Mouse (Mus musculus): ENCODE data around the gene Ccnt1. TPM values are rescaled to one million over a fixed set of nuclear protein-coding genes. Genes with fewer than 3 reads are reported as not detected.
A peak's percentile ranks its signal among the peaks of the same experiment; 100 is the strongest.

Gene Ccnt1
- polyA plus RNA-seq, 1 experiment from 2014 or later, result 70.7 TPM

DNA sequence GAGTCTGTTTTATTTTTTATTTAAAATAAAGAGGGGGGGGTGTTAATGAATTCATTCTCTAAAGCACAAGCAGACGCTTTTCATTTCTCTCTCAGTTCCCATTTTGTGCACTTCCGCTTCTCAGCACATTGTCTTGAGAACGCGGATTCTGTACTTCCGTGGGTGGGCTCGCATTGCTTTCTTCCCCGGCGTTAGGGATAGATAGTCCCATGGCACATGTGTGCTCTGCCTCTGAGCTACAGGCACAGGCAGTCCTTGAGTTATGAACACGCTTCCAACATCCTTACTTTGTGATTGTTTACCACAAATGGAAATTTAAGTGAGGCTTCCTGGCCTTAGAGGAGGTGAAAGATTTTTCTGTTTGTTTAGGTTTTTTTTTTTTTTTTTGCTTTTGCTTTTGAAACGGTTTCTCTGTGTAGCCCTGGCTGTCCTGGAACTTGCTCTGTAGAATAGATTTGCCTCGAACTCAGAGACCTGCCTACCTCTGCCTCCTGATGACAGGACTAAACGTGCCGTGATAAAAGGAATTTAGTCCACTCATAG is 59.3 kb downstream of the Ccnt1 start:
- Histone ChIP-seq H3K4me1 (ENCODE audit: control insufficient read depth, insufficient read depth, low read length) (no peaks in the 10 kb centered on the region), H3K27ac (ENCODE audit: low read depth, low read length) (no peak overlapping the region), H3K36me3 (ENCODE audit: control insufficient read depth, insufficient read depth, low read length) (no peaks in the 10 kb centered on the region), H3K27me3 (ENCODE audit: control insufficient read depth, insufficient read depth, low read length) (no peaks in the 10 kb centered on the region), H3K4me3 (ENCODE audit: low read depth, low read length) (no peak overlapping the region), H3K9me3 (ENCODE audit: control insufficient read depth, low read length) (no peaks in the 10 kb centered on the region), H3K4me2 (ENCODE audit: low read depth, low read length) (no peak overlapping the region), H3K9ac (replicated peaks; ENCODE audit: low read depth, low read length) (no peak overlapping the region)
- 52% methylated on average over 13 of the region's 13 CpGs for WGBS
- ATAC-seq (ENCODE audit: low read depth), result no peak

DNA sequence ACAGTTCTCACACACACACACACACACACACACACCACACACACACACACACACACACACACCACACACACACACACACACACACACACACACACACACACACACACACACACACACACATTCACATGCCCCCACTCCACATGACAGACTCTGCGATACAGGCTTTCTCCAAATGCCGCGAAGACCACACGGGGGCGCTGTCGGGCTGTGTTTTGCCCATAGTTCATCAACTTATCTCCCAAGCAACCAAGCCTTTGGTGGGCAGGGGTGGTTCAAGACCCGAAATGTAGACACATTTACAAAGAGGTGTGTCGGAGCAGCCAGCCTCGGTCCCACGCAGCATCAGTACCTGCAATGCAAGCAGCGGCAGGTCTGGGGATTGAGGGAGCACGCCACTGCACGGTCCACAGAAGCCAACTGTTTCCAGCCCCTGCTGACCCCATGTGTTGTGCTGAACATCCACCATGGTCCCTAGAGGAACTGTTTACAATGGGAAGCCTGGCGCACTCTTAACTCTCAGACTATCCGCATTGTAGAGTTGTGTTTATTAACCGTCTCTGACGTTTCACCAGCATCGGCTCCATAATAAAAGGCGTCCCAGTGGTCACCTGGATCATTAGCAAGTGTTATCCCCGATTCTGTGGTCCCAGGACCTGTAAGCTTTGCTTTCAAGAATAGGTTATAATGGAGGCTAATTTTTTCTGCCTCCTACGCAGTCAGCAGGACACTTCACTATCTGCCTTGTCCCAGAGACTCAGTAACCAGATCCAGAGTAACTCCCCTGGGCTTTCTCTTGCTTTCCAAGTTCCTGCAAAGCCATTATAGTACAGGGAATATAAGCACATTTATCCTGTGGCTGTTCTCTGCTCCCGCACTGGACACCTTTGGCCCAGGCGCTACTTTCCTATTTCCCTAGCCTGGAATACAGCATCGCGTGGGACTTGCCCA is 60.0 kb downstream of the Ccnt1 start:
- no peak overlapping the region for H3K9ac ChIP-seq (replicated peaks; ENCODE audit: low read depth, low read length)
- peak; percentile 34; the same call in 1 of the 2 replicates for ATAC-seq (ENCODE audit: low read depth)
- H3K9me3 ChIP-seq (ENCODE audit: control insufficient read depth, low read length), result no peaks in the 10 kb centered on the region
- no peak overlapping the region for H3K4me3 ChIP-seq (ENCODE audit: low read depth, low read length)
- no peaks in the 10 kb centered on the region for H3K36me3 ChIP-seq (ENCODE audit: control insufficient read depth, insufficient read depth, low read length)
- no peaks in the 10 kb centered on the region for H3K4me1 ChIP-seq (ENCODE audit: control insufficient read depth, insufficient read depth, low read length)
- 27% methylated on average over 25 of the region's 25 CpGs for WGBS
- no peak overlapping the region for H3K27ac ChIP-seq (ENCODE audit: low read depth, low read length)
- no peaks in the 10 kb centered on the region for H3K27me3 ChIP-seq (ENCODE audit: control insufficient read depth, insufficient read depth, low read length)
- peak overlapping the region; percentile 38 for H3K4me2 ChIP-seq (ENCODE audit: low read depth, low read length)

DNA sequence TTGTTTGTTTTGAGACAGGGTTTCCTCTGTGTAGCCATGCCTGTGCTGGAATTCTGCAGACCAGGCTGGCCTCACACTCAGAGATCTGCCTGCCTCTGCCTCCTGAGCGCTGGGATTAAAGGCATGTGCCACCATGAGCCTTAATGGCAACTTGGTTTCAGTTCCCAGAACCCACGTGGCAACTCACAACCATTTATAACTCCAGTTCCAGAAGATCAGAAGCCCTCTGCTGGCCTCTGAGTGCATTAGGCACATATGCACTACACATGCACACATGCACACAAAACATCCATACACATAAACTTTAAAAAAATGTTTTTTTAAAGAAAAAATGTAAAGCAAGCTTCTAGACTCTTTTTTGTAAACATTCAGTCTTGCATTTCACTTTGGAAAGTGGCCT is 61.3 kb downstream of the Ccnt1 start:
- H3K27ac ChIP-seq (ENCODE audit: low read depth, low read length), result no peak overlapping the region
- H3K27me3 ChIP-seq (ENCODE audit: control insufficient read depth, insufficient read depth, low read length), result no peaks in the 10 kb centered on the region
- WGBS, result 54% methylated on average over 2 of the region's 2 CpGs
- no peak overlapping the region for H3K4me3 ChIP-seq (ENCODE audit: low read depth, low read length)
- no peak overlapping the region for H3K9ac ChIP-seq (replicated peaks; ENCODE audit: low read depth, low read length)
- no peaks in the 10 kb centered on the region for H3K9me3 ChIP-seq (ENCODE audit: control insufficient read depth, low read length)
- no peaks in the 10 kb centered on the region for H3K36me3 ChIP-seq (ENCODE audit: control insufficient read depth, insufficient read depth, low read length)
- no peak overlapping the region for H3K4me2 ChIP-seq (ENCODE audit: low read depth, low read length)
- H3K4me1 ChIP-seq (ENCODE audit: control insufficient read depth, insufficient read depth, low read length), result no peaks in the 10 kb centered on the region
- no peak for ATAC-seq (ENCODE audit: low read depth)

DNA sequence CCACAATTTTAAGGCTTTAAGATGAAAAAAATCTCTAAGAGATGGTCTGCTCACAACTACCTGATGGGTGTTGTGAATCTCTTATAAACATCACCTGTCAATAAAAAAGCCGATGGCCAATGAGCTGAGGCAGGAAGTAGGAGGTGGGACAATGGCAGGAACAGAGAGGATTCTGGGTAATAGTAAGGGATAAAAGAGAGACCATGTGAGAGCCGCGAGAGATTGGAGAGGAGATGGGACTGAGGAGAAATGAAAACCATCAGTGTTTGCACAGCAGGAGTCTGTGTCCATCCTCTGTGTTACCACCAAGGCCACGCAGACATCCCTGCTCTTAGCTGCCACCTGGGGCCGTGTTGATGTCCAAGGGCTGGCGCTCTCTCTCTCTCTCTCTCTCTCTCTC is 63.4 kb downstream of the Ccnt1 start:
- no peak overlapping the region for H3K27ac ChIP-seq (ENCODE audit: low read depth, low read length)
- WGBS, result 86% methylated on average over 6 of the region's 6 CpGs
- no peaks in the 10 kb centered on the region for H3K4me1 ChIP-seq (ENCODE audit: control insufficient read depth, insufficient read depth, low read length)

DNA sequence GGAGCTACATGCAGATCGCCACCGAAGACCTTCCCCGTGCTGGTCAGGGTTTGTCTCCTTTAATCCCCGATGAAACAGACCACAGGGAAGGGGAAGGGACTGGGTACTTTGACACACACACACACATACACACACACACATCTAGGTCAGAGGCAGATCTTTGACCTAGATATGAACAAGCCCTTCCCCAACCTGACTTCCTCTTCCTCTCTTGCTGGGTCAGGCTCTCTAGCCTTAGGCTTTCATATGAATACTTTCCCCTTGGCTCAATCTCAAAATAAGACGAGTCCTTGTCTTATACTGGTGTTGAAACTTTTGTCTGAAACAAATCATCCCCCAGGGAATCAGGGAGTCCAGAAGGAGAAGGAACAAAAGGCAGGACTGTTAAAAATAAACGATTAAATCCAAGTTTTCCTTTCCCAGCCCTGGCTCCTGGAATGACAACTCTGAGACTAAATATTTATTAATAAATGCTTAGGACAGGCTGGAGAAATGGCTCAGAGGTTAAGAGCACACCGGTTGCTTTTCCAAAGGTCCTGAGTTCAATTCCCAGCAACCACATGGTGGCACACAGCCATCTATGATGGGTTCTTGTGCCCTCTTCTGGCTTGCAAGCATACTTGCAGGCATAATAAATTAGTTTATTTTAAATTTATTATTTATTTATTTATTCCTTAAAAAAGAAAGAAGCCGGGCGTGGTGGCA is 64.3 kb downstream of the Ccnt1 start:
- H3K4me3 ChIP-seq (ENCODE audit: low read depth, low read length), result no peak overlapping the region

More for the DNA sequence above, 63.4 kb downstream of the Ccnt1 start:
- no peak overlapping the region for H3K4me2 ChIP-seq (ENCODE audit: low read depth, low read length)
- H3K9me3 ChIP-seq (ENCODE audit: control insufficient read depth, low read length), result no peaks in the 10 kb centered on the region
- H3K36me3 ChIP-seq (ENCODE audit: control insufficient read depth, insufficient read depth, low read length), result no peaks in the 10 kb centered on the region
- H3K27me3 ChIP-seq (ENCODE audit: control insufficient read depth, insufficient read depth, low read length), result no peaks in the 10 kb centered on the region
- H3K9ac ChIP-seq (replicated peaks; ENCODE audit: low read depth, low read length), result no peak overlapping the region
- ATAC-seq (ENCODE audit: low read depth), result no peak
- H3K4me3 ChIP-seq (ENCODE audit: low read depth, low read length), result no peak overlapping the region

DNA sequence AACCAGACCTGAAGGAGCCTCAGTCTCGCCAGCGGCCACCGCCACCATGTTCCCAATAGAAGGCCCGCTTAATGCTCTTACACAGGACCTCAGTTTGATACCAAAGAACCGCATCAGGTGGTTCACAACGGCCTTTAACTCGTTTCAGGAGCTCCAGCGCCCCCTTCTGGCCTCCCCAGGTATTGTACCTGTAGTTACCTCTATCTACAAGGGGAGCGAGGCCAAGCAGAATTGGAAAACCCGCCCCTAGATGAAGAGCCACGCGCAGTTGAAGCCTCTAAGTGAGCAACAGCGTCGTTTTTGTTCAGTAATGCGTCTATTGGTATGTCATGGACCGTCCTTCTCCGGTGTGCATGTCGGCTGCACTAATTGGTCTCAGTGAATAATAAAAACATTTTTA is 66.2 kb downstream of the Ccnt1 start:
- Histone ChIP-seq H3K27ac (ENCODE audit: low read depth, low read length) (no peak overlapping the region), H3K4me3 (ENCODE audit: low read depth, low read length) (no peak overlapping the region), H3K27me3 (ENCODE audit: control insufficient read depth, insufficient read depth, low read length) (no peaks in the 10 kb centered on the region), H3K4me2 (ENCODE audit: low read depth, low read length) (no peak overlapping the region), H3K9me3 (ENCODE audit: control insufficient read depth, low read length) (no peaks in the 10 kb centered on the region), H3K36me3 (ENCODE audit: control insufficient read depth, insufficient read depth, low read length) (no peaks in the 10 kb centered on the region), H3K9ac (replicated peaks; ENCODE audit: low read depth, low read length) (no peak overlapping the region), H3K4me1 (ENCODE audit: control insufficient read depth, insufficient read depth, low read length) (no peaks in the 10 kb centered on the region)
- 16% methylated on average over 18 of the region's 18 CpGs for WGBS
- ATAC-seq (ENCODE audit: low read depth), result no peak

More for the DNA sequence above, 64.3 kb downstream of the Ccnt1 start:
- no peaks in the 10 kb centered on the region for H3K9me3 ChIP-seq (ENCODE audit: control insufficient read depth, low read length)
- H3K36me3 ChIP-seq (ENCODE audit: control insufficient read depth, insufficient read depth, low read length), result no peaks in the 10 kb centered on the region
- H3K4me1 ChIP-seq (ENCODE audit: control insufficient read depth, insufficient read depth, low read length), result no peaks in the 10 kb centered on the region
- H3K9ac ChIP-seq (replicated peaks; ENCODE audit: low read depth, low read length), result no peak overlapping the region
- no peak overlapping the region for H3K27ac ChIP-seq (ENCODE audit: low read depth, low read length)
- WGBS, result 89% methylated on average over 9 of the region's 9 CpGs
- no peak overlapping the region for H3K4me2 ChIP-seq (ENCODE audit: low read depth, low read length)
- no peak for ATAC-seq (ENCODE audit: low read depth)
- no peaks in the 10 kb centered on the region for H3K27me3 ChIP-seq (ENCODE audit: control insufficient read depth, insufficient read depth, low read length)

DNA sequence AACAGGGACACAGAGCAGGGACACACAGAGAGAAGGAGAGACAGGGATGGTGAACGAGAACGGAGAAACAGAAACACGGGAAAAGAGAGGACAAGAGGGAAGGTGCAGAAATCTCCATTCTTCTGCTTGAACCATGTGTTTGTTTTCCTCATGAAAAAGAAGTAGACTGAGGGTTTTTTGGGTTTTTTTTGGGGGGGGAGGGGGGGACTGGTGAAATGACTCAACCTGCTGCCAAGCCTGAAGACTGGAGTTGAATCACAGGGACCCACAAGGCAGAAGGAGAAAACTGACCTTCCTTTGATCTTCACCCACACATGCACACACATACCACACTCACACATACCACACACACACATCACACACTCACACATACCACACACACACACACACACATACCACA is 67.4 kb downstream of the Ccnt1 start:
- no peaks in the 10 kb centered on the region for H3K9me3 ChIP-seq (ENCODE audit: control insufficient read depth, low read length)
- H3K4me3 ChIP-seq (ENCODE audit: low read depth, low read length), result no peak overlapping the region
- H3K36me3 ChIP-seq (ENCODE audit: control insufficient read depth, insufficient read depth, low read length), result no peaks in the 10 kb centered on the region
- no peaks in the 10 kb centered on the region for H3K27me3 ChIP-seq (ENCODE audit: control insufficient read depth, insufficient read depth, low read length)
- no peak for ATAC-seq (ENCODE audit: low read depth)
- H3K4me1 ChIP-seq (ENCODE audit: control insufficient read depth, insufficient read depth, low read length), result no peaks in the 10 kb centered on the region
- no peak overlapping the region for H3K9ac ChIP-seq (replicated peaks; ENCODE audit: low read depth, low read length)
- no peak overlapping the region for H3K4me2 ChIP-seq (ENCODE audit: low read depth, low read length)
- WGBS, result 97% methylated on average over 3 of the region's 3 CpGs
- H3K27ac ChIP-seq (ENCODE audit: low read depth, low read length), result no peak overlapping the region

DNA sequence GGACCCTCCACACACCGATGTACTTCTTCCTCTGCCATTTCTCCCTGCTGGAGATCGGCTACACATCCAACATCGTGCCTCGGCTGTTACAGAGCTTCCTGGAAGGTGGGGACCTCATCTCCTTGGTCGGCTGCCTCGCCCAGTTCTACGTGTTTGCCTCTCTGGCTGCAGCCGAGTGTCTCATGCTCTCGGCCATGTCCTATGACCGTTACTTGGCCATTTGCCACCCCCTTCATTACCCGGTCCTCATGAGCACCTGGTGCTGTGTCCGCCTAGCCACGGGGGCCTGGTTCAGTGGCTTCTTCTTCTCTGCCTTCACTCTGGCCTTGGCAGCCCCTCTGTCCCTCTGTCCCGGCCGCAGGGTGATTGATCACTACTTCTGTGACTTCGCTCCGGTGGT is 73.1 kb downstream of the Ccnt1 start:
- Histone ChIP-seq H3K9me3 (ENCODE audit: control insufficient read depth, low read length) (no peaks in the 10 kb centered on the region), H3K27me3 (ENCODE audit: control insufficient read depth, insufficient read depth, low read length) (no peaks in the 10 kb centered on the region), H3K4me2 (ENCODE audit: low read depth, low read length) (no peak overlapping the region), H3K4me1 (ENCODE audit: control insufficient read depth, insufficient read depth, low read length) (no peaks in the 10 kb centered on the region), H3K9ac (replicated peaks; ENCODE audit: low read depth, low read length) (no peak overlapping the region), H3K27ac (ENCODE audit: low read depth, low read length) (no peak overlapping the region), H3K36me3 (ENCODE audit: control insufficient read depth, insufficient read depth, low read length) (no peaks in the 10 kb centered on the region), H3K4me3 (ENCODE audit: low read depth, low read length) (no peak overlapping the region)
- ATAC-seq (ENCODE audit: low read depth), result no peak
- WGBS, result 90% methylated on average over 17 of the region's 17 CpGs

DNA sequence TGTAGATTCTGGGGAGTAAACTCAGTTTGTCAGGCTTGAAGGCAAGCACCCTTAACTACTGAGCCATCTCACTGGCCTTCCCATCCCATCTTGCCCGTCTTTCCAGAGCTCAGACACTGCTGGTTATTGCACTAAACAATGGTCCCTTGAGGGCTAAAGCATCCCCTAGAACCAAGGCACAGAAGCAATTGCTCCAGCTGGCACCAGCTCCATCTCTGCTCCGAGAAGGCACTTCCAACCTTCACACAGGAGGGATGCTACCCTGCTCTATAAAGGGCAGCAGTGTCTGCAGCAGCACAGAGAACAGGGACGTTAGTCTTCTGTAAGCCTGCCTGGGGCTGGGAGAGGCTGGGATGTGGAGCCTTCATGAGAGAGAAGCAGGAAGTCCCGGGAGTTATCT is 78.6 kb downstream of the Ccnt1 start, which contains the start of gene Olfr279:
TSS of gene Olfr279 (plus strand) at position 301 of the 400 bp plus-strand sequence.
- Histone ChIP-seq H3K4me1 (ENCODE audit: control insufficient read depth, insufficient read depth, low read length) (no peaks in the 10 kb centered on the region), H3K27ac (ENCODE audit: low read depth, low read length) (no peak within 1 kb of the TSS), H3K4me2 (ENCODE audit: low read depth, low read length) (no peak within 1 kb of the TSS), H3K9ac (replicated peaks; ENCODE audit: low read depth, low read length) (no peak within 1 kb of the TSS), H3K9me3 (ENCODE audit: control insufficient read depth, low read length) (no peaks in the 10 kb centered on the region), H3K36me3 (ENCODE audit: control insufficient read depth, insufficient read depth, low read length) (no peaks in the 10 kb centered on the region), H3K27me3 (ENCODE audit: control insufficient read depth, insufficient read depth, low read length) (no peaks in the 10 kb centered on the region), H3K4me3 (ENCODE audit: low read depth, low read length) (no peak within 1 kb of the TSS)
- ATAC-seq (ENCODE audit: low read depth), result no peak
- WGBS, result 53% methylated on average over 4 of the region's 4 CpGs

Data from neural tube, embryonic 14.5 days (tissue).